In the genomic region with DNA sequence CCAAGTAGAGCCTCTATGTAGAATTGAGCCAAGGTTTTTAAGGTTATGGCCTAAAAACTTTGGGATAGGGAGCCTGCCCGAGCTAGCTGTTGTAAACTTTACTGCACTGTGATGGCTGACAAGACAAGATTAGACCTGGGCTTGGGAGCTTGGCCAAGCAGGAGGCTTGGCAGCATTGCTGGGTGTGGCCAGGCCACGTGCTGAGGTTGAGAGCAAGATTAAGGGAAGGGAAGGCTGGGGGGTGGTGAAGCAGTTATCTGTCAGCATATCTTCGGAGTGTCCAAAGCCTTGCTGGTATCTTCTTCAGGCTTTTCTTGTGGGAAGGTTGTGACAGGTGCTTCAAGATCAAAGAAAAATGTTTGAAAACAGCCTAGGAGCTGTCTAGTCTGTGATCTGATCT, we compare ENCODE assay signal across 8 mouse cellular contexts. TPM values are rescaled to one million over a fixed set of nuclear protein-coding genes. Genes with fewer than 3 reads are reported as not detected.
DNase-seq lines count a peak whose midpoint lies in the region; ATAC-seq lines count a peak whose summit lies in the region.

No protein-coding gene starts in this region.

- peaks cover 90% of the 10 kb centered on the region for H3K36me3 ChIP-seq in heart, embryonic 13.5 days
- H3K36me3 ChIP-seq in midbrain, embryonic 15.5 days (replicated peaks), result peaks cover 13% of the 10 kb centered on the region; the same call in 1 of the 2 replicates
- peaks cover 76% of the 10 kb centered on the region for H3K36me3 ChIP-seq in hindbrain, embryonic 14.5 days (replicated peaks; ENCODE audit: control insufficient read depth, insufficient read depth)

- H3K27ac ChIP-seq in heart, embryonic 13.5 days (replicated peaks), result peak overlapping the region; percentile 44
- peak overlapping the region; percentile 55 for H3K27ac ChIP-seq in midbrain, embryonic 15.5 days
- no peak overlapping the region for H3K27ac ChIP-seq in hindbrain, embryonic 14.5 days

- no peak overlapping the region for H3K9ac ChIP-seq in heart, embryonic 13.5 days
- no peak overlapping the region for H3K9ac ChIP-seq in midbrain, embryonic 15.5 days
- no peak overlapping the region for H3K9ac ChIP-seq in hindbrain, embryonic 14.5 days

- WGBS in heart, embryonic 13.5 days, result 19% methylated on average over 3 of the region's 3 CpGs
- WGBS in midbrain, embryonic 15.5 days, result 71% methylated on average over 3 of the region's 3 CpGs
- 83% methylated on average over 3 of the region's 3 CpGs for WGBS in hindbrain, embryonic 14.5 days

- DNase-seq in lung, adult 18-20 months, result peak; percentile 36 to 57
- no peak for DNase-seq in lung, postnatal 4 days
- peak; percentile 54 to 58 for DNase-seq in cerebellum, postnatal 10 days
- DNase-seq in right cerebral cortex, postnatal 25 days, result no peak
- no peak for DNase-seq in hindbrain, embryonic 14.5 days (ENCODE audit: low spot score)

- ATAC-seq in heart, embryonic 13.5 days (ENCODE audit: extremely low read depth, insufficient number of reproducible peaks, low FRiP score, low TSS enrichment), result 0 out of 2 replicates have a peak, but pooled peaks have one; percentile 53
- ATAC-seq in midbrain, embryonic 15.5 days (replicated peaks), result no peak
- no peak for ATAC-seq in monocyte, adult 5-6 weeks (replicated peaks; ENCODE audit: insufficient number of reproducible peaks, low FRiP score, low TSS enrichment, poor library complexity, severe bottlenecking)
- ATAC-seq in hindbrain, embryonic 14.5 days (ENCODE audit: low FRiP score), result no peak

- no peak overlapping the region for H3K4me3 ChIP-seq in heart, embryonic 13.5 days
- H3K4me3 ChIP-seq in midbrain, embryonic 15.5 days, result no peak overlapping the region
- H3K4me3 ChIP-seq in hindbrain, embryonic 14.5 days (replicated peaks; ENCODE audit: low read length), result no peak overlapping the region

- H3K4me1 ChIP-seq in heart, embryonic 13.5 days, result peaks cover 77% of the 10 kb centered on the region
- peaks cover 44% of the 10 kb centered on the region for H3K4me1 ChIP-seq in midbrain, embryonic 15.5 days
- peaks cover 20% of the 10 kb centered on the region; the same call in 1 of the 2 replicates for H3K4me1 ChIP-seq in hindbrain, embryonic 14.5 days (replicated peaks; ENCODE audit: control insufficient read depth, insufficient read depth, low read length)

- H3K27me3 ChIP-seq in heart, embryonic 13.5 days (replicated peaks), result no peaks in the 10 kb centered on the region
- H3K27me3 ChIP-seq in midbrain, embryonic 15.5 days (replicated peaks), result no peaks in the 10 kb centered on the region
- no peaks in the 10 kb centered on the region for H3K27me3 ChIP-seq in hindbrain, embryonic 14.5 days (ENCODE audit: control insufficient read depth, insufficient read depth, low read length)

- no peaks in the 10 kb centered on the region for H3K9me3 ChIP-seq in heart, embryonic 13.5 days
- no peaks in the 10 kb centered on the region for H3K9me3 ChIP-seq in midbrain, embryonic 15.5 days
- no peaks in the 10 kb centered on the region for H3K9me3 ChIP-seq in hindbrain, embryonic 14.5 days (ENCODE audit: control insufficient read depth, low read length)

- no peak overlapping the region for H3K4me2 ChIP-seq in heart, embryonic 13.5 days
- no peak overlapping the region for H3K4me2 ChIP-seq in midbrain, embryonic 15.5 days
- no peak overlapping the region for H3K4me2 ChIP-seq in hindbrain, embryonic 14.5 days (replicated peaks)

RNA-seq across cellular contexts. Expression of a gene that starts 37.6 kb away (rescaled TPM):
- 468 and 480 TPM in 2 replicates for polyA plus RNA-seq in heart, embryonic 13.5 days (2015; fragmentation: Nextera tagmentation; extraction: Ambion mirVana)
- 436 and 451 TPM in 2 replicates for polyA plus RNA-seq in midbrain, embryonic 15.5 days (2015; fragmentation: Nextera tagmentation; extraction: Ambion mirVana)
- total RNA-seq in monocyte, adult 5-6 weeks (2017), result 69.3 to 109 TPM (median 72.0 TPM) in 3 replicates
- 478 and 513 TPM in 2 replicates for polyA plus RNA-seq in hindbrain, embryonic 14.5 days (2014; fragmentation: Nextera tagmentation; extraction: Ambion mirVana)

Comparison
In these comparisons a context has a peak if more than half of its experiments do, and no peak if none do; other contexts are left out.
1. DNase-seq: peak in lung, adult 18-20 months (2 of 2) and cerebellum, postnatal 10 days (2 of 2); none in lung, postnatal 4 days (0 of 2), right cerebral cortex, postnatal 25 days (single experiment) and hindbrain, embryonic 14.5 days (single experiment).